Mouse (Mus musculus): ENCODE data around the gene Zmym4. TPM values are rescaled to one million over a fixed set of nuclear protein-coding genes. Genes with fewer than 3 reads are reported as not detected.

Gene Zmym4
- polyA plus RNA-seq, 1 experiment: 6.7 TPM

- no peak overlapping the region for H3K4me2 ChIP-seq (ENCODE audit: low read depth)
- H3K79me2 ChIP-seq (ENCODE audit: control insufficient read depth, insufficient read depth): no peaks in the 10 kb centered on the region
- H3K27me3 ChIP-seq (ENCODE audit: control insufficient read depth, insufficient read depth, insufficient read length): no peaks in the 10 kb centered on the region
- H3ac ChIP-seq (ENCODE audit: control insufficient read depth, insufficient read length): no peak overlapping the region
- H3K4me3 ChIP-seq: no peak overlapping the region
- TF ChIP-seq CEBPB (IDR thresholded peaks at IDR 0.05; ENCODE audit: insufficient read depth, poor library complexity, severe bottlenecking) (no peak), SRF (IDR thresholded peaks at IDR 0.05; ENCODE audit: control insufficient read depth, insufficient read length, low read depth) (no peak), POLR2A (IDR thresholded peaks at IDR 0.05; ENCODE audit: insufficient read length, low read depth) (no peak), MYOG (IDR thresholded peaks at IDR 0.05; ENCODE audit: control insufficient read depth in 1 of 3, insufficient read depth in 1 of 3, insufficient read length in 2 of 3, low read depth in 2 of 3) (no peak), REST (IDR thresholded peaks at IDR 0.05; ENCODE audit: insufficient read depth, insufficient read length) (no peak), TCF12 (IDR thresholded peaks at IDR 0.05; ENCODE audit: insufficient read depth, poor library complexity, severe bottlenecking) (no peak), POLR2AphosphoS2 (IDR thresholded peaks at IDR 0.05; ENCODE audit: insufficient read length, low read depth) (no peak), USF1 (IDR thresholded peaks at IDR 0.05; ENCODE audit: low read depth) (no peak), E2F4 (IDR thresholded peaks at IDR 0.05; ENCODE audit: insufficient read depth) (no peak), TCF3 (IDR thresholded peaks at IDR 0.05; ENCODE audit: insufficient read length, low read depth) (no peak), MYOD1 (IDR thresholded peaks at IDR 0.05; ENCODE audit: control insufficient read depth in 1 of 3, insufficient read length in 2 of 3, low read depth in 2 of 3) (no peak), MAX (IDR thresholded peaks at IDR 0.05; ENCODE audit: low read depth) (no peak)
- H3K36me3 ChIP-seq (ENCODE audit: control insufficient read depth, insufficient read depth): peaks cover 3% of the 10 kb centered on the region
Measured at GRCm38 (mm10) chr4:126813212-126813611, 154.7 kb downstream of the Zmym4 start.

Other genes with a start within 250 kb of the Zmym4 start
- gene Tfap2e, start 231.9 kb downstream of the Zmym4 start, polyA plus RNA-seq (2012; fragmentation: generic; extraction: Trizol): 0.02 TPM
- gene Ncdn, start 214.7 kb downstream of the Zmym4 start, polyA plus RNA-seq (2012; fragmentation: generic; extraction: Trizol): 25.8 TPM
- gene AU040320, start 214.6 kb downstream of the Zmym4 start, polyA plus RNA-seq (2012; fragmentation: generic; extraction: Trizol): 56.6 TPM
- gene Sfpq, start 53.2 kb upstream of the Zmym4 start, polyA plus RNA-seq (2012; fragmentation: generic; extraction: Trizol): 87.5 TPM
- gene Zmym1, start 93.0 kb upstream of the Zmym4 start, polyA plus RNA-seq (2012; fragmentation: generic; extraction: Trizol): 1.6 TPM
- not detected for gene Zmym6, start 109.2 kb upstream of the Zmym4 start, polyA plus RNA-seq (2012; fragmentation: generic; extraction: Trizol)
- 0.14 TPM for gene Tmem35b, start 155.6 kb upstream of the Zmym4 start, polyA plus RNA-seq (2012; fragmentation: generic; extraction: Trizol)
- gene Dlgap3, start 201.1 kb upstream of the Zmym4 start, polyA plus RNA-seq (2012; fragmentation: generic; extraction: Trizol): not detected

Measured in myocyte (in vitro differentiated cells).